Mouse (Mus musculus) large intestine, adult 2 months (tissue): Measurements from ENCODE around the gene Gsk3b. TPM values are rescaled to one million over a fixed set of nuclear protein-coding genes. Genes with fewer than 3 reads are reported as not detected.

Experiments used
- polyA plus RNA-seq: library from polyadenylated mRNA; depleted of rRNA; stranded (reverse); fragments of >200 nt; gene quantifications from 2 replicates; pipeline ENCODE4 v1.2.3, GENCODE M21; 2012; rRNA removed

Gene Gsk3b
- polyA plus RNA-seq, 1 experiment, result 7.1 TPM

Other genes with a start within 250 kb of the Gsk3b start
- gene Gm36028, start 227.9 kb upstream of the Gsk3b start, polyA plus RNA-seq, result 0.10 TPM in 1 of 2 replicates, not detected in the other
- gene Lrrc58, start 220.6 kb upstream of the Gsk3b start, polyA plus RNA-seq, result 4.2 and 6.6 TPM in 2 replicates
- gene Gpr156, start 172.5 kb upstream of the Gsk3b start, polyA plus RNA-seq, result 0.06 TPM in 1 of 2 replicates, not detected in the other
- 44.9 and 61.9 TPM in 2 replicates for gene Nr1i2, start 205.8 kb downstream of the Gsk3b start, polyA plus RNA-seq